Mouse (Mus musculus): ENCODE data around the gene Zfp865.

DNA sequence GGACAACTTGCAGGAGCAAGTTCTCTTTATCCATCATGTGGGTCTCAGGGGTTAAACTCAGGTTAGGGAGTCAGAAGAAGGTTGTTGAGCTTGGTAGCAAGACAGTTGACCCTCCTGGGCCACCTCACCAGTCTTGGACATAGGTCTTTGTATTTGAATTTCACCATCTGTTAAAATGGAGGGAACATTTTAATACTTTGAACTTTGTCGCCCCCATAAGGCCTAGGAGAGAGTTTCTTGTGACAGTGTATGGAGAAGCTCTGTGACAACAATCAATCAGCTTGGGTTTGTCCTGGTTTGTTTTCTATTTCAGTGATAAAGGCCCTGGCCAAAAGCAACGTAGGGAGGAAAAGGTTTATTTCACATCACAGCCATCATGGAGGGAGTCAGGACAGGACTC, 27.1 kb downstream of the Zfp865 start:
- TF ChIP-seq EP300 (IDR thresholded peaks at IDR 0.05; ENCODE audit: insufficient read depth, low read depth, low read length) = no peak
- no peak for TF ChIP-seq POLR2A (IDR thresholded peaks at IDR 0.05; ENCODE audit: insufficient read depth, low read depth, low read length)
- peak; percentile 76 for TF ChIP-seq CTCF (IDR thresholded peaks at IDR 0.05)

Data from heart, adult 2 months (tissue).